Mouse (Mus musculus) heart, adult 11 months (tissue): ENCODE results near the gene Pym1.

ENCODE experiments used
- DNase-seq: peaks from one replicate; pipeline ENCODE4 v3.0.0; 2022

The Pym1 gene

DNA sequence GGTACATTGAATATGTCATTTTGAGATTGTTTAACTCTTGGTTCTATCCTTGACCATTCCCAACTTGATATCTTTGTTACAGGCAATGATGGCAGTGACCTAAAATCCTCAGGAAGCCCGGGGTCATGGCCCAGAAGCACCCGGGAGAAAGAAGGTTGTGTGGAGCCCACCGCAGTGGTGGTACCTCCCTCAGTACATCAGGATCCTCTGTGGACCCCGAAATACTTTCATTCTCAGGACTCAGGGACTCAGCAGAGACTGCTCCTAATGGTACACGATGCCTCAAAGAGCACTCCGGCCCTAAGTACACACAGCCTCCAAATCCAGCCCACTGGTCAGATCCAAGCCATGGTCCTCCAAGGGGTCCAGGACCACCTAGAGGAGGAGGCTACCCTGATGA, 58.4 kb downstream of the Pym1 start:
- peak; percentile 91 for DNase-seq

DNA sequence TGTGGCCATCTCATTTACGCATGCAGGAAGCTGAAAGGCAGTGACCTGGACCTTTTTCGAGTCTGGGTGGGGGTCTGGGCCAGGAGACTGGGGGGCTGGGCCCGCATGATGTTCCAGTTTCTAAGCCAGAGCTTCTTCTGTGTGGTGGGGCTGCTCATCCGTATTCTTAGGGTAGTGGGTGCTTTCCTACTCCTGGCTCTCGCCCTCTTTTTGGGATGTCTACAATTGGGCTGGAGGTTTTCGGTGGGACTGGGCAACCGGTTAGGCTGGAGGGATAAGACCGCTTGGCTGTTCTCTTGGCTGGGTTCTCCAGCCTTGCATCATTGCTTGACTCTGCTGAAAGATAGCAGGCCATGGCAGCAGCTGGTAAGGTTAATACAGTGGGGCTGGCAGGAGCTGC, 59.3 kb downstream of the Pym1 start:
- peak; percentile 94 for DNase-seq
